9 mouse cellular contexts compared by ENCODE assay signal in genomic region chr5:77122254-77123192, GRCm38 (mm10). TPM values are rescaled to one million over a fixed set of nuclear protein-coding genes. Genes with fewer than 3 reads are reported as not detected.
DNase-seq lines count a peak whose midpoint lies in the region; ATAC-seq and TF ChIP-seq lines count a peak whose summit lies in the region.
"Had no signal": no experiment of that assay in that cellular context is flagged by ENCODE, and none has a peak within 500 bp of the region (broad histone marks: within the 10 kb centered on the region; RNA-seq: fewer than 3 reads in every experiment).

No protein-coding gene starts in this region.

- peak; percentile 77 for TF ChIP-seq EP300 in lung, postnatal 0 days (IDR thresholded peaks at IDR 0.05)

- H3K4me1 ChIP-seq in hindbrain, embryonic 11.5 days (replicated peaks; ENCODE audit: control insufficient read depth, insufficient read depth, low read length): no peaks in the 10 kb centered on the region; the same call in 1 of the 2 replicates
- H3K4me1 ChIP-seq in lung, postnatal 0 days (ENCODE audit: insufficient read depth, low read depth, low read length): peaks cover 19% of the 10 kb centered on the region; the same call in 1 of the 2 replicates
- H3K4me1 ChIP-seq in stomach, embryonic 15.5 days: peaks cover 6% of the 10 kb centered on the region

- WGBS in hindbrain, embryonic 11.5 days: 8% methylated on average over 20 of the region's 20 CpGs
- WGBS in lung, postnatal 0 days: 27% methylated on average over 20 of the region's 20 CpGs
- 24% methylated on average over 20 of the region's 20 CpGs for WGBS in stomach, embryonic 15.5 days

- H3K4me3 ChIP-seq in hindbrain, embryonic 11.5 days (ENCODE audit: low read depth, low read length): no peak overlapping the region
- no peak overlapping the region for H3K4me3 ChIP-seq in lung, postnatal 0 days (ENCODE audit: low read depth, low read length)
- H3K4me3 ChIP-seq in stomach, embryonic 15.5 days (replicated peaks): no peak overlapping the region
- H3K4me3 ChIP-seq: megakaryocyte, embryonic 14.5 days had no signal

- H3K4me2 ChIP-seq in hindbrain, embryonic 11.5 days (replicated peaks; ENCODE audit: low read depth, low read length): no peak overlapping the region
- no peak overlapping the region for H3K4me2 ChIP-seq in lung, postnatal 0 days (replicated peaks; ENCODE audit: low read depth, low read length)
- no peak overlapping the region for H3K4me2 ChIP-seq in stomach, embryonic 15.5 days

- intact Hi-C loops in heart, postnatal 25 days (cut with DNase I): loop anchor here (5.0 kb wide), 1 partner anchor 35 kb away; no protein-coding TSS in a partner anchor
- intact Hi-C loops in gastrocnemius, postnatal 14 days (cut with DNase I; ENCODE audit: low total_unique reads): no loop called here

- peak; percentile 86 for ATAC-seq in hindbrain, embryonic 11.5 days (ENCODE audit: low FRiP score)
- ATAC-seq in lung, postnatal 0 days: peak; percentile 39
- no peak for ATAC-seq in stomach, embryonic 15.5 days (ENCODE audit: insufficient read depth, low FRiP score, low read depth)

- H3K27me3 ChIP-seq in hindbrain, embryonic 11.5 days (ENCODE audit: control insufficient read depth, insufficient read depth, low read length): no peaks in the 10 kb centered on the region
- H3K27me3 ChIP-seq in lung, postnatal 0 days (replicated peaks; ENCODE audit: insufficient read depth, low read length): no peaks in the 10 kb centered on the region
- H3K27me3 ChIP-seq in stomach, embryonic 15.5 days (replicated peaks): no peaks in the 10 kb centered on the region

- 0 out of 2 replicates have a peak, but pooled peaks have one; percentile 11 for TF ChIP-seq CTCF in lung, postnatal 0 days (IDR thresholded peaks at IDR 0.05)

- no peaks in the 10 kb centered on the region for H3K9me3 ChIP-seq in hindbrain, embryonic 11.5 days (ENCODE audit: control insufficient read depth, low read length)
- H3K9me3 ChIP-seq in lung, postnatal 0 days (ENCODE audit: low read length): no peaks in the 10 kb centered on the region
- no peaks in the 10 kb centered on the region for H3K9me3 ChIP-seq in stomach, embryonic 15.5 days

- no peaks in the 10 kb centered on the region for H3K36me3 ChIP-seq in hindbrain, embryonic 11.5 days (ENCODE audit: control insufficient read depth, insufficient read depth, low read length)
- H3K36me3 ChIP-seq in lung, postnatal 0 days (ENCODE audit: insufficient read depth, low read length): no peaks in the 10 kb centered on the region
- no peaks in the 10 kb centered on the region for H3K36me3 ChIP-seq in stomach, embryonic 15.5 days

- no peak overlapping the region for H3K9ac ChIP-seq in hindbrain, embryonic 11.5 days (ENCODE audit: low read depth, low read length)
- no peak overlapping the region for H3K9ac ChIP-seq in lung, postnatal 0 days (replicated peaks; ENCODE audit: low read depth)
- no peak overlapping the region for H3K9ac ChIP-seq in stomach, embryonic 15.5 days

- no peak overlapping the region for H3K27ac ChIP-seq in hindbrain, embryonic 11.5 days (ENCODE audit: low read depth, low read length)
- H3K27ac ChIP-seq in lung, postnatal 0 days (ENCODE audit: low read length): peak overlapping the region; percentile 47
- H3K27ac ChIP-seq in stomach, embryonic 15.5 days: peak overlapping the region; percentile 35; the same call in 1 of the 2 replicates

- DNase-seq in heart, adult 11 months: peak; percentile 95
- DNase-seq in heart, postnatal 25 days (ENCODE audit: low spot score): no peak
- peak; percentile 56 for DNase-seq in embryo, embryonic 11 days
- peak; percentile 48 for DNase-seq in hindbrain, embryonic 11.5 days (ENCODE audit: low spot score)
- DNase-seq in lung, postnatal 0 days (ENCODE audit: low spot score): peak; percentile 86
- DNase-seq in adrenal gland, postnatal 10 days: no peak
- no peak for DNase-seq in gastrocnemius, postnatal 14 days

RNA-seq across cellular contexts. Expression of gene Hopx, which starts 7.6 kb away (rescaled TPM):
- 100 to 1,000 TPM; 402 to 442 TPM for total RNA-seq in heart, postnatal 25 days (2021)
- polyA plus RNA-seq in hindbrain, embryonic 11.5 days (2014; fragmentation: Nextera tagmentation; extraction: Ambion mirVana): 0.68 and 0.83 TPM in 2 replicates
- 49.0 and 49.5 TPM in 2 replicates for polyA plus RNA-seq in lung, postnatal 0 days (2015; fragmentation: Nextera tagmentation; extraction: Ambion mirVana)
- 2.1 and 3.5 TPM in 2 replicates for polyA plus RNA-seq in stomach, embryonic 15.5 days (2015; fragmentation: Nextera tagmentation; extraction: Ambion mirVana)
- 10 to 100 TPM in 1 of 2 experiments, 1 to 10 TPM in 1; 9.8 to 11.1 TPM for total RNA-seq in adrenal gland, postnatal 10 days (2021)
- 1 to 10 TPM; 9.7 to 9.8 TPM for total RNA-seq in gastrocnemius, postnatal 14 days (2021)

Comparison
In these comparisons a context has a peak if more than half of its experiments do, and no peak if none do; other contexts are left out.
1. DNase-seq: peak in heart, adult 11 months (single experiment), embryo, embryonic 11 days (single experiment), hindbrain, embryonic 11.5 days (single experiment) and lung, postnatal 0 days (single experiment); none in heart, postnatal 25 days (single experiment), adrenal gland, postnatal 10 days (single experiment) and gastrocnemius, postnatal 14 days (single experiment).
2. RNA of gene Hopx, which starts 7.6 kb away (total RNA-seq): 402 to 442 TPM in heart, postnatal 25 days; 9.8 to 11.1 TPM in adrenal gland, postnatal 10 days and 9.7 to 9.8 TPM in gastrocnemius, postnatal 14 days; every median in the first group is over 10 times any median in the second.